Mouse (Mus musculus) limb, embryonic 12.5 days (tissue): ENCODE results near the gene Zfp800. TPM values are rescaled to one million over a fixed set of nuclear protein-coding genes. Genes with fewer than 3 reads are reported as not detected.

Experiments used
- ATAC-seq: fragments of 200-750 bp; cut with Nextera tagmentation; 2 replicates; pipeline ENCODE4 v1.8.0; 2017; ENCODE audit warnings: low read depth, moderate TSS enrichment; ENCODE audit not compliant: insufficient number of reproducible peaks, insufficient read depth, low FRiP score, low TSS enrichment
- H3K27ac ChIP-seq: fragments of 300-500 bp; sonication (generic); 2 replicates; pipeline ENCODE4 v1.5.1; 2016; ENCODE audit warnings: mild to moderate bottlenecking, moderate library complexity
- H3K27me3 ChIP-seq: fragments of 300-500 bp; sonication (generic); 2 replicates; pipeline ENCODE4 v1.6.1; 2016; ENCODE audit warnings: mild to moderate bottlenecking, moderate library complexity
- H3K36me3 ChIP-seq: fragments of 300-500 bp; sonication (generic); 2 replicates; pipeline ENCODE4 v1.6.1; 2016; ENCODE audit warnings: mild to moderate bottlenecking, moderate library complexity
- H3K4me1 ChIP-seq: fragments of 300-500 bp; sonication (generic); replicated peaks from 2 replicates; pipeline ENCODE4 v1.6.1; 2016
- H3K4me2 ChIP-seq: fragments of 300-500 bp; sonication (generic); 2 replicates; pipeline ENCODE4 v1.6.1; 2016; ENCODE audit warnings: mild to moderate bottlenecking, moderate library complexity
- H3K4me3 ChIP-seq: fragments of 300-500 bp; sonication (generic); replicated peaks from 2 replicates; pipeline ENCODE4 v1.5.1; 2016; ENCODE audit warnings: mild to moderate bottlenecking
- H3K9ac ChIP-seq: fragments of 300-500 bp; sonication (generic); replicated peaks from 2 replicates; pipeline ENCODE4 v1.6.1; 2016; ENCODE audit warnings: mild to moderate bottlenecking, moderate library complexity
- H3K9me3 ChIP-seq: fragments of 300-500 bp; sonication (generic); 2 replicates; pipeline ENCODE4 v1.6.1; 2016; ENCODE audit warnings: mild to moderate bottlenecking, moderate library complexity
- WGBS: fragments of 180-500 bp; shearing (Covaris S2); methylation state at CpG from one replicate; pipeline ENCODE4 v1.1.7; 2016; 5-methylcytosine and 5-hydroxymethylcytosine counted together
- polyA plus RNA-seq: library from polyadenylated mRNA; unstranded; fragments of >200 nt; fragmentation: Nextera tagmentation; extraction: Ambion mirVana; gene quantifications from 2 replicates; pipeline ENCODE4 v1.2.1, GENCODE M21; 2016

Gene Zfp800
- polyA plus RNA-seq, 1 experiment from 2014 or later, result 17.7 TPM

DNA sequence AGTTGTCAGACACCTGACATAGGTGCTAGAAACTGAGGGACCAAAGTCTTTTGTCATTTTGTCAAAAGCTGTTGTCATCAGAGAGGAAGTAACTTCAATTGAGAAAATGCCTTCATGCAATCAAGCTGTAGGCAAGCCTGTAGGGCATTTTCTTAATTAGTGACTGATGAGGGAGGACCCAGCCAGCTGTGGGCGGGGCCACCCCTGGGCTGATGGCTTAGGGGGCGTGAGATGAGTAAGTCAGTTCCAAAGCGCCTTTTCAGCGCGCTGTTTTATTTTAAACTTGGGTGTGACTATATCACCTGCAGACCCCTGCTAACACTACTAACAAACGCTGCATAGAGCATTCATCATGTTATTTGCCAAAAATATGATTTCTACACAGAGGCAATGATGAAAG lies 195.0 kb downstream of the Zfp800 start:
- no peak overlapping the region for H3K27ac ChIP-seq
- 55% methylated on average over 6 of the region's 6 CpGs for WGBS
- no peak for ATAC-seq

DNA sequence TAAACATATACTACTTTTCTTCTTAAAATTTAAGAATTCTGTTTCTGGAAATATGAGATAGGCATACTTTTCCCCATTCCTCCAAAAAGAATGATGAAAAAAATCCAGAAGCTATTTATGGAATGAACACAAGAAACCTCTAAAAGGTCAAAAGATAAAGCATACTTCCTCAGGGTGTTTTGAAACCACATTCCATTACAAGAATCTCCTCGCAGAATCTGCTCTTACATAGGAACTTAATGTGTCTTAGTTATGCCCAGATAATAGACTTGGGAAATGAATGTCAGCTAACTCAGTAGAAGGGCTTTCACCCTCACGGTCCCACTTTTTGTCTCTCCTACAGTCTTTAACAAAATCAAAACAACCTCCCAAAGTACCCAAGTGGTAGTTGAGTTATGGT lies 203.9 kb downstream of the Zfp800 start:
- no peaks in the 10 kb centered on the region for H3K9me3 ChIP-seq
- no peak overlapping the region for H3K4me2 ChIP-seq
- no peak overlapping the region for H3K9ac ChIP-seq
- H3K27ac ChIP-seq, result no peak overlapping the region
- H3K36me3 ChIP-seq, result no peaks in the 10 kb centered on the region
- ATAC-seq, result no peak
- no peaks in the 10 kb centered on the region for H3K27me3 ChIP-seq
- H3K4me1 ChIP-seq, result no peaks in the 10 kb centered on the region
- WGBS, result 67% methylated on average over 2 of the region's 2 CpGs
- no peak overlapping the region for H3K4me3 ChIP-seq

More for the DNA sequence above, 195.0 kb downstream of the Zfp800 start:
- no peak overlapping the region for H3K9ac ChIP-seq
- H3K4me2 ChIP-seq, result no peak overlapping the region
- H3K9me3 ChIP-seq, result no peaks in the 10 kb centered on the region
- no peaks in the 10 kb centered on the region for H3K36me3 ChIP-seq
- H3K27me3 ChIP-seq, result no peaks in the 10 kb centered on the region
- H3K4me1 ChIP-seq, result no peaks in the 10 kb centered on the region
- H3K4me3 ChIP-seq, result no peak overlapping the region

DNA sequence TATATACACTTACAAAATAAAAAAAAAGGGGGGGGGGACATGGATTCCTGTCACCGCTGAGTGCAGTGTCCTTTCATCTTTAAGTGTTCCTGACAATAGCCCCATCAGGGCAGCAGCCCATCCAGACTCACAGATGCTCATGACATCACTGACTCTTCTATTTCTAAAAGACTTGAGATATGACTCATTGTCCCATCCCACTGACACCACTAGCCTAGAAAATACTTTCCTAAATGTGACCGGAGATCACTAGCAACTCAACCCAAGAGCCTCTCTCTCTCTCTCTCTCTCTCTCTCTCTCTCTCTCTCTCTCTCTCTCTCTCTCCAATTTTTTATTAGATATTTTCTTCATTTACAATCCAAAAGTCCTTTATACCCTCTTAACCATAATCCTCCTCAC lies 205.9 kb downstream of the Zfp800 start:
- H3K27me3 ChIP-seq, result no peaks in the 10 kb centered on the region
- H3K9ac ChIP-seq, result no peak overlapping the region
- no peak for ATAC-seq
- no peaks in the 10 kb centered on the region for H3K4me1 ChIP-seq
- H3K9me3 ChIP-seq, result no peaks in the 10 kb centered on the region
- H3K4me3 ChIP-seq, result no peak overlapping the region
- H3K4me2 ChIP-seq, result no peak overlapping the region
- no peaks in the 10 kb centered on the region for H3K36me3 ChIP-seq
- H3K27ac ChIP-seq, result no peak overlapping the region
- 91% methylated on average over 2 of the region's 2 CpGs for WGBS

Other genes with a start within 250 kb of the Zfp800 start
- 335 and 342 TPM in 2 replicates for gene Arf5, start 25.6 kb upstream of the Zfp800 start, polyA plus RNA-seq
- gene Fscn3, start 29.8 kb upstream of the Zfp800 start, polyA plus RNA-seq, result not detected in 2 replicates
- 12.5 and 13.1 TPM in 2 replicates for gene Gcc1, start 30.4 kb upstream of the Zfp800 start, polyA plus RNA-seq
- not detected in 2 replicates for gene Pax4, start 51.3 kb upstream of the Zfp800 start, polyA plus RNA-seq
- gene Snd1, start 77.1 kb upstream of the Zfp800 start, polyA plus RNA-seq, result 136 and 143 TPM in 2 replicates